Mouse (Mus musculus) midbrain, postnatal 0 days (tissue): ENCODE data around the gene Lrp2. TPM values are rescaled to one million over a fixed set of nuclear protein-coding genes. Genes with fewer than 3 reads are reported as not detected.
A peak's percentile ranks its signal among the peaks of the same experiment; 100 is the strongest.

Source experiments
- ATAC-seq: fragments of 200-750 bp; cut with Nextera tagmentation; 2 replicates; pipeline ENCODE4 v1.8.0; 2017; ENCODE audit warnings: moderate number of reproducible peaks, mild to moderate bottlenecking, moderate TSS enrichment, moderate library complexity; ENCODE audit not compliant: low FRiP score
- DNase-seq: peaks from one replicate; pipeline ENCODE4 v3.0.0-alpha.2; 2015; ENCODE audit warnings: low spot score
- H3K27ac ChIP-seq: fragments of 300-500 bp; sonication (generic); 2 replicates; pipeline ENCODE4 v1.5.1; 2014; ENCODE audit warnings: low read depth, mild to moderate bottlenecking, low read length, mixed read lengths
- H3K27me3 ChIP-seq: fragments of 300-500 bp; sonication (generic); 2 replicates; pipeline ENCODE4 v1.6.1; 2014; ENCODE audit warnings: low read length, control low read depth, mixed read lengths; ENCODE audit not compliant: insufficient read depth
- H3K36me3 ChIP-seq: fragments of 300-500 bp; sonication (generic); 2 replicates; pipeline ENCODE4 v1.6.1; 2014; ENCODE audit warnings: low read length, control low read depth, mixed read lengths; ENCODE audit not compliant: insufficient read depth
- H3K4me1 ChIP-seq: fragments of 300-500 bp; sonication (generic); 2 replicates; pipeline ENCODE4 v1.6.1; 2014; ENCODE audit warnings: mild to moderate bottlenecking, control low read depth, antibody characterized with exemption, low read length, mixed read lengths; ENCODE audit not compliant: insufficient read depth
- H3K4me2 ChIP-seq: fragments of 300-500 bp; sonication (generic); 2 replicates; pipeline ENCODE4 v1.6.1; 2014; ENCODE audit warnings: low read depth, mild to moderate bottlenecking, low read length, mixed read lengths; ENCODE audit not compliant: poor library complexity, severe bottlenecking
- H3K4me3 ChIP-seq: fragments of 300-500 bp; sonication (generic); 2 replicates; pipeline ENCODE4 v1.5.1; 2014; ENCODE audit warnings: low read depth, mild to moderate bottlenecking, low read length, moderate library complexity
- H3K9ac ChIP-seq: fragments of 300-500 bp; sonication (generic); replicated peaks from 2 replicates; pipeline ENCODE4 v1.6.1; 2014; ENCODE audit warnings: mild to moderate bottlenecking, low read length, moderate library complexity, mixed read lengths; ENCODE audit not compliant: poor library complexity, severe bottlenecking
- H3K9me3 ChIP-seq: fragments of 300-500 bp; sonication (generic); 2 replicates; pipeline ENCODE4 v1.6.1; 2016; ENCODE audit warnings: low read length, control low read depth
- CTCF ChIP-seq: IDR thresholded peaks from 2 replicates; pipeline ENCODE4 v1.5.1; 2016; ENCODE audit warnings: antibody characterized with exemption, mild to moderate bottlenecking
- WGBS: fragments of 180-500 bp; shearing (Covaris S2); extraction: QIAGEN DNeasy Blood & Tissue Kit; methylation state at CpG from one replicate; pipeline ENCODE4 v1.1.7; 2014; 5-methylcytosine and 5-hydroxymethylcytosine counted together
- polyA plus RNA-seq: library from polyadenylated mRNA; unstranded; fragments of >200 nt; fragmentation: Nextera tagmentation; extraction: Ambion mirVana; gene quantifications from 2 replicates; pipeline ENCODE4 v1.2.1, GENCODE M21; 2015
- total RNA-seq: library from RNA; depleted of rRNA; stranded (reverse); fragments of >200 nt; gene quantifications from 2 replicates; pipeline ENCODE4 v1.2.3, GENCODE M21; 2014

Lrp2 gene
- total and polyA plus RNA-seq, 2 experiments from 2014 or later: 0.22 to 2.3 TPM

DNA sequence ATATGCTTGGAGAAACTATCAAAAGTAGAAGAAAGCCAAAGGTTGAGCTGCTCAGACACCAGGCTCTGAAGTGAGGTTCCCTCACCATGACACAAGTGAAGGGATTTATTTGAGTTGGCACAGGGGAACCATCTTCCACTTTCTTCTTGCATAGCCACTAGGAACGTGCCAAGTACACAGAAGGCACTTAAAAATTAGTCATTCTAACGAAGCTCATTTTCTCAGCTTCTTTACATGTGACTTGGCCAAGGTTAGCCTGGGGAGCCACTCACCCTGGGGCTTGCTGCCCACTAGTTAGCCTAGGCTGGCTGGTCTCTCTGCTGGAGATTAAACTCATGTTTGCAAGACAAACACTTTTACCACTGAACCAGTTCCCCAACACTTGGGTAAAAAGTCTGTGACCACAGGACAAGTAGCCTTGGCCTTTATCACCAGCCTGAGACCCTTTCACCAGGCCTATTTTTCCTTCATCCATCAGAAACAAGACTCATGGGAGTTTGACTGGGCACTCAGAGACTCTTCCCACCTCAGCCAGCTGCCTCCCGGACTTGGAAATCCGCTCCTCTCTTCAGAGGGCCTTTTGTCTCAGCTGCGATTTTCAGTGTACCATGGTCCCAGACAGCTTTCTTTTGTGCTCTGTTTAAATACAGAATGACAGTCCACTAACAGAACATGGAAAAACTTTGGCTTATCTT, 12.7 kb downstream of the Lrp2 start:
- no peak overlapping the region for H3K4me3 ChIP-seq
- no peaks in the 10 kb centered on the region for H3K9me3 ChIP-seq
- no peaks in the 10 kb centered on the region for H3K4me1 ChIP-seq
- H3K4me2 ChIP-seq: no peak overlapping the region
- H3K9ac ChIP-seq: no peak overlapping the region
- WGBS: 53% methylated on average over 5 of the region's 5 CpGs
- no peak overlapping the region for H3K27ac ChIP-seq
- DNase-seq: peak; percentile 36
- H3K36me3 ChIP-seq: no peaks in the 10 kb centered on the region
- no peak for ATAC-seq
- no peaks in the 10 kb centered on the region for H3K27me3 ChIP-seq
- no peak for TF ChIP-seq CTCF

DNA sequence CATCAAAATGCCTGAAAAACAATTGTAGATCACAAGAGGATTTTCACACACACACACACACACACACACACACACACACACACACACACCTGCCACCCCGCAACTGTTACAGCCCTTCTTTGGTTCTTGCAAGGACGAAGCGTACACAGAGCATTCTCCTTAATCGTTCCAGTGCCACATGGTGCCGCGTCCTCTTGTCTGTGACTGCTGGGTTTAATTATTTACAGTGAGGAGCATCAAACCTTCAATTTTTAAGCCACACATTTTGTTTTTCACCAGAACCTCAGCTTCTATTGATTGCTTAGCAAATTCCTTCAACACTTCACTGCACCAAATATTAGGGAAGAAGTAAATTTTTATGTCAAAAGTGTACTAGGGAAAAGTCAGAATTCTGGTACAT, 15.3 kb downstream of the Lrp2 start:
- no peak overlapping the region for H3K4me2 ChIP-seq
- no peak for DNase-seq
- no peak overlapping the region for H3K9ac ChIP-seq
- WGBS: 68% methylated on average over 6 of the region's 6 CpGs
- H3K36me3 ChIP-seq: no peaks in the 10 kb centered on the region
- TF ChIP-seq CTCF: no peak
- ATAC-seq: no peak
- H3K4me3 ChIP-seq: no peak overlapping the region
- H3K27me3 ChIP-seq: no peaks in the 10 kb centered on the region
- no peaks in the 10 kb centered on the region for H3K9me3 ChIP-seq
- H3K27ac ChIP-seq: no peak overlapping the region
- no peaks in the 10 kb centered on the region for H3K4me1 ChIP-seq

DNA sequence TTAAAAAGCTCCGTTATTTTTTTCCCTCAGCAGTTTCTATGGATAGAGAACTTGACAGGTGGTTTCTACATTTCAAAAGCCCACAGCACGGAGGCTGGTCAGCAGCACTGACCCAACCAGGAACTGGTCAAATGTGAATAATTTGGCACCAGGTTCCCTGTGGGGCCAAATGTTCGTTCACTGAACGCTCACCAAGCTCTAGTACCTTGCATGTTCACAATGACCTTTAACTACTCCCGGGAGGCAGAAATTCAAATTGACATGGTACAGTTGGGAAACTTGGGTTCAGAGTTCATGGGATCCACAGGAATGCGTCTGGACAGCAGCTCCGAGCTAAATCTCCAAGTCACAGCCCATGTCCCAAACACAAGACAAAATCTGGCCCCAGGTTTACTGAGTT, 19.6 kb downstream of the Lrp2 start:
- no peak overlapping the region for H3K4me3 ChIP-seq
- no peaks in the 10 kb centered on the region for H3K4me1 ChIP-seq
- no peaks in the 10 kb centered on the region for H3K9me3 ChIP-seq
- no peak overlapping the region for H3K27ac ChIP-seq
- H3K36me3 ChIP-seq: no peaks in the 10 kb centered on the region
- 81% methylated on average over 7 of the region's 7 CpGs for WGBS
- TF ChIP-seq CTCF: no peak
- ATAC-seq: no peak
- H3K4me2 ChIP-seq: no peak overlapping the region
- no peak for DNase-seq
- no peaks in the 10 kb centered on the region for H3K27me3 ChIP-seq
- H3K9ac ChIP-seq: no peak overlapping the region

DNA sequence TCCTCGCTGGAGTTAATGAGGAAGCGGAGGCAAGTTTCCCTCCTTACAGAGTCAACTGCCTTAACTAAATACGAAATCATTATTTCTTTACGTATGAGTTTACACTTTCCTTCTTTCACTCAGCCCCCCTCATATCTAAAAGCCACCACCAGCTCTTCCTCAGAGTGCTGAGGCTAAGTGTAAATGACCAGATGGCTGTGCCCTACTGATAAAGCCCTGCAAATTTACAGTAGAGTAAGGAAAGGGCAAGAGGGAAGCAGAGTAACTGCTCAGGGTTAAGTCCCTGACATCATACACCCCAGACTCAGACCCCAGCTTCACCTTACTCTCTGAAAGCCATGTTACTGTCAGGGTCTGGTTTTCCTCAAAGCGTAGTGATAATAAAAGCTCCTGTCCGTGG, 22.4 kb downstream of the Lrp2 start:
- Histone ChIP-seq H3K4me1 (no peaks in the 10 kb centered on the region), H3K27me3 (no peaks in the 10 kb centered on the region), H3K4me2 (no peak overlapping the region), H3K27ac (no peak overlapping the region), H3K9me3 (no peaks in the 10 kb centered on the region), H3K36me3 (no peaks in the 10 kb centered on the region), H3K4me3 (no peak overlapping the region), H3K9ac (no peak overlapping the region)
- ATAC-seq (no peak), DNase-seq (no peak)
- no peak for TF ChIP-seq CTCF
- 89% methylated on average over 6 of the region's 6 CpGs for WGBS

DNA sequence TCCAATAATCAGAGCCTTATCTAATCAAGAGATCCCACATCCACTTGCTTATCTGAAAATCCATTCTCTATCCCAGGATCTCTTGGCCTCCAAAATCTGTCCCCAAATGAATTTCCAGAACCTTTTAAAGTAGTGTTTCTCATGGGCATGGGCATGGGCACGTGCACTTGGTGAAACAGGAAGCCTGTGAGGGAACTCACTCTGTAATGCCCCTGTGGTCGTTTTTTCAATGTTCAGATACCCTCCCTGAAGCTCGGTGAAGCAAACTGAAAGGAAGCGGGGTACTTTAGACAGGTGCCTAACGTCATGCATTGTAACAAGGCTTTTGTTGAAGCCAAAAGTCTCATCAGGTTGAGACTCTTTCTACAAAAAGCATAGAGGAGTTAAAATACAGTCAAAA, 23.1 kb downstream of the Lrp2 start:
- WGBS: 76% methylated on average over 5 of the region's 5 CpGs
- TF ChIP-seq CTCF: no peak
- no peaks in the 10 kb centered on the region for H3K9me3 ChIP-seq
- no peak overlapping the region for H3K4me3 ChIP-seq
- no peak overlapping the region for H3K4me2 ChIP-seq
- no peak overlapping the region for H3K9ac ChIP-seq
- no peak overlapping the region for H3K27ac ChIP-seq
- no peaks in the 10 kb centered on the region for H3K4me1 ChIP-seq
- DNase-seq (no peak), ATAC-seq (no peak)
- H3K36me3 ChIP-seq: no peaks in the 10 kb centered on the region
- H3K27me3 ChIP-seq: no peaks in the 10 kb centered on the region

DNA sequence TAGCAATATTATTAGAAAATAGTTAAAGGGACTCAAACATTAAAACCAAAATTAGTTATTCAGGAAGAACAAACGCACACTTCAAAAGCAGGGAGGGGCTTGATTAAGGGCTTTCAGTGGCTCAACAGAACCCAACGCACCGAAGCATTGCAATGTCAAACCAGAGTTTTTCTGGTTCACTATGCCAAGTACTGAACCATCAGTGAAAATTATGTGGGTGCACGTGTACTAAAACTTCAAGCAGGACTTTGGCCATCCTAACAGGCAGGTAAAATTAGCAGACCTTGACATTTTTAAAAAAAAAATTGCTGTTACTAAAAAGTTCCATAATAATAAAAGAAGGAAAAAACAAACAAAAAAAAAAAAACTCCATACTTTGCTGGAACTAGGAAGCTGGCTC, 25.6 kb downstream of the Lrp2 start:
- 82% methylated on average over 4 of the region's 4 CpGs for WGBS
- no peaks in the 10 kb centered on the region for H3K4me1 ChIP-seq
- H3K36me3 ChIP-seq: no peaks in the 10 kb centered on the region
- H3K4me2 ChIP-seq: no peak overlapping the region
- no peak for DNase-seq
- H3K4me3 ChIP-seq: no peak overlapping the region
- H3K27me3 ChIP-seq: no peaks in the 10 kb centered on the region
- no peak for TF ChIP-seq CTCF
- H3K27ac ChIP-seq: no peak overlapping the region
- no peak overlapping the region for H3K9ac ChIP-seq
- no peak for ATAC-seq
- H3K9me3 ChIP-seq: no peaks in the 10 kb centered on the region
